Mouse (Mus musculus) yolk sac, embryonic 10.5 days (tissue): ENCODE data around the gene Nfatc2.

ENCODE experiments used
- DNase-seq: peaks from one replicate; pipeline ENCODE4 v3.0.0-alpha.2; 2017; ENCODE audit warnings: low spot score

The Nfatc2 gene

GRCm38 (mm10) chr2:168609653-168610248 is 8.3 kb upstream of the Nfatc2 start:
- DNase-seq, result no peak

- no peak for DNase-seq
These were observed 6.7 kb upstream of the Nfatc2 start for GRCm38 (mm10) chr2:168608125-168608564.

GRCm38 (mm10) chr2:168604655-168605070 is 3.2 kb upstream of the Nfatc2 start:
- DNase-seq, result no peak

- no peak for DNase-seq
These were observed 907 bp upstream of the Nfatc2 start for GRCm38 (mm10) chr2:168602387-168602741.

GRCm38 (mm10) chr2:168600750-168601490 is 537 bp downstream of the Nfatc2 start:
- no peak for DNase-seq

- DNase-seq, result no peak
These were observed 5.8 kb downstream of the Nfatc2 start for GRCm38 (mm10) chr2:168595693-168596092.

- DNase-seq, result no peak
These were observed 7.8 kb downstream of the Nfatc2 start for GRCm38 (mm10) chr2:168593676-168594075.

GRCm38 (mm10) chr2:168593004-168593403 is 8.5 kb downstream of the Nfatc2 start:
- no peak for DNase-seq

- no peak for DNase-seq
These were observed 10.4 kb downstream of the Nfatc2 start for GRCm38 (mm10) chr2:168591076-168591475.

- DNase-seq, result no peak
These were observed 10.9 kb downstream of the Nfatc2 start for GRCm38 (mm10) chr2:168590556-168590955.

- peak; percentile 82 for DNase-seq
These were observed 11.3 kb downstream of the Nfatc2 start for GRCm38 (mm10) chr2:168590168-168590551.

- no peak for DNase-seq
These were observed 11.9 kb downstream of the Nfatc2 start for GRCm38 (mm10) chr2:168589368-168590167.

GRCm38 (mm10) chr2:168588591-168589367 is 12.7 kb downstream of the Nfatc2 start:
- no peak for DNase-seq

GRCm38 (mm10) chr2:168587159-168587558 is 14.3 kb downstream of the Nfatc2 start:
- no peak for DNase-seq

GRCm38 (mm10) chr2:168586512-168586911 is 14.9 kb downstream of the Nfatc2 start:
- no peak for DNase-seq

- DNase-seq, result no peak
These were observed 16.6 kb downstream of the Nfatc2 start for GRCm38 (mm10) chr2:168584857-168585256.

GRCm38 (mm10) chr2:168584408-168584807 is 17.0 kb downstream of the Nfatc2 start:
- DNase-seq, result no peak

GRCm38 (mm10) chr2:168583084-168583483 is 18.4 kb downstream of the Nfatc2 start:
- no peak for DNase-seq

GRCm38 (mm10) chr2:168581207-168581854 is 20.1 kb downstream of the Nfatc2 start:
- DNase-seq, result no peak

GRCm38 (mm10) chr2:168580295-168580915 is 21.1 kb downstream of the Nfatc2 start:
- DNase-seq, result no peak

GRCm38 (mm10) chr2:168579601-168580130 is 21.8 kb downstream of the Nfatc2 start:
- DNase-seq, result no peak
